Mouse (Mus musculus) liver, adult (tissue): ENCODE data around the gene Chrm3.

Experiments used
- GATA4 ChIP-seq: IDR thresholded peaks from 2 replicates; pipeline ENCODE4 v1.6.1; 2014; ENCODE audit warnings: mild to moderate bottlenecking, low read length; ENCODE audit not compliant: insufficient replicate concordance

The Chrm3 gene

GRCm38 (mm10) chr13:10360777-10361176, at the start of gene Chrm3:
Gene Chrm3 (minus strand): TSS chr13:10360847.
- no peak for TF ChIP-seq GATA4

- no peak for TF ChIP-seq GATA4
Observed at GRCm38 (mm10) chr13:10394364-10394763, 33.7 kb upstream of the Chrm3 start.

DNA sequence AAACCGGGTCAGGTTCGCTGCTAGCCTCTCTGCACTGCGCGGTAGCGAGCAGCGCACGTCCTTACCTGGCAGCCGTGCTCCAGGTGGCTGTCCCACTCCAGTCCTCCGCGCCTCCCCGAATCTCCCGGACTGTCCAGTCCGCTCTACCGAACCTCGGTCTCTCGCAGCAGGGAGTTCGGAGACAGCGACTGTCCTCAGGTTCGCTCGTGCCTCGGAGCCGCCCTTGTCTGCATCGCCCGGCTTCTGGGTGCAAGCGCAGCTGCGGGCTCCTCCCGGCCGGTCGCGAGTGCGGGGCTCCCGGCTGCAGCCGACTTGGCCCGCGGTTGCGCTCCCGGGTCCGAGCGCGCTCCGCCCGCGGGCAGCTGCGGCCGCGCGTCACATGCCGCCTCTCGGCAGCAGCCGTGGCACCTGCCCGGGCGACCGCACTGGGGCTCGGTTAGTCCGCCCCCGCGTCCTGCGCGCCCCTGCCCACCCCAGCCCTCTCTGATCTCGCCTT, 400 bp downstream of the Chrm3 start:
- no peak for TF ChIP-seq GATA4

DNA sequence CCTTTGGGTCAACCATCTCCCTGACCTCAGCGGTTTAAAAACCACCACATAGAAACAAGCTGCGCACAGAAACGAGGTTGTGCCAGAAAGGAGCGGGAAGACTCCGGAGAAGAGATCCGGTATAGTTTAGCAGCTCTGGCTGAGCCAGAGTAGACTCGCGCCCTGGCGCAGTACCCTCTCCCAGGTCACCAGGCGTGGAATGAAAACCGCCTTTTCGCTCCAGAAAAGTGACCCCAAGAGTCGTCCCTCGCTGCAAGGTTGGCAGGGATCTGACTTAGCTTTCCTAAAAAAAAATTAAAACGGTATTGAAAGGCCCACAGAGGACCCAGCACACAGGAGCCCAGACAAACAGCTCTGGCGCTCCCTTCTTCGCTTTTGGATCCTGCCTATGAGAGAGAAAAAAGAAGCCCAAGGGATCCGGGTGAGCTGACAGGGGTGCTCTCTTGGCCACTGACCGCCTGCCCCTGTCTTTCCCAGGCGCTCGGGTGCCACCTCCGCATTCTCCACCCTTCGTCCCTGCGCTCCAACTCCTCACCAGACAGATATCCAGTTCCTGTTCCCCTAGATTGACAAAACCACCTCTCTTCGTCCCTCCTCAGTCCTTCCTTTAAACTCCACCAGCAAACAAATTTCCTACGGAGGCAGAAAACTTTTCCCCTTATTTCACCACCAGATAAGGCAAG, 990 bp downstream of the Chrm3 start:
- no peak for TF ChIP-seq GATA4

- TF ChIP-seq GATA4, result no peak
Observed at GRCm38 (mm10) chr13:10355796-10356195, 4.9 kb downstream of the Chrm3 start.

GRCm38 (mm10) chr13:10354885-10355575, 5.6 kb downstream of the Chrm3 start:
- TF ChIP-seq GATA4, result no peak

DNA sequence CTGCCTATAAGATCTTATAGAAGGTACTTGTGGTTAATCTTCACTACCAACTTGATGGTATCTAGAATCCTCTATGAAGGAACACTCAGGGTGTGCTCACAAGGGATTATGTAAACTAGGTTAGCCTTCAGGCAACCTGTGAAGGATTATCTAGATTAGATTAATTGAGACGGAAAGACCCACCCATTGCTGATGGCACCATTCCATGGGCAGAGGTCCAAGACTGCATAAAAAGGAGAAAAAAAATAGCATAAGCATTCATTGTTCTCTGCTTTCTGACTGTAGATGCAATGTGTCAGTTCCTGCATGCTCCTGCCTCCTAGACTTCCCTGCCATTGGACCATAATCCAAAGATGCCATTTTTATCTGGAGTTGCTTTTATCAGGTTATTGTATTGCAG, 8.5 kb downstream of the Chrm3 start:
- no peak for TF ChIP-seq GATA4

DNA sequence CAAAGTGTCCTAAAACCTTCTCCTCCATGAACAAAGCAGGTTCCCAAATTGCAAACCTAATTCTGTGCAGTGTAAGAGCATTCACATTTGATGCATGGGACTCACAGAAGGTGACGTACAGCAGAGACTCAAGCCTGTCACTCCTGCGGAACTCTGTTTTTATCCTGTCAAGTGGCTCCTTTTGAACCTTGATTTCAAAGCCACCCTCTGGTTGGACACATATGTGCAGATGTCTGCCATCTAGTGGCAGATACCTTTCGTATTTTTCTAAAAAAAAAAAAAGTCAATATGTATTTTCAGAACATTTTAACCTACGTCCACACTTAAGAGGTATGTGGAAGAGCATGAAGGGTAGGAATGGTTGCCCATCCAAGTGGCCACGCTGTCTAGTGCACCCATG, 16.3 kb downstream of the Chrm3 start:
- no peak for TF ChIP-seq GATA4

GRCm38 (mm10) chr13:10335558-10335957, 25.1 kb downstream of the Chrm3 start:
- no peak for TF ChIP-seq GATA4

DNA sequence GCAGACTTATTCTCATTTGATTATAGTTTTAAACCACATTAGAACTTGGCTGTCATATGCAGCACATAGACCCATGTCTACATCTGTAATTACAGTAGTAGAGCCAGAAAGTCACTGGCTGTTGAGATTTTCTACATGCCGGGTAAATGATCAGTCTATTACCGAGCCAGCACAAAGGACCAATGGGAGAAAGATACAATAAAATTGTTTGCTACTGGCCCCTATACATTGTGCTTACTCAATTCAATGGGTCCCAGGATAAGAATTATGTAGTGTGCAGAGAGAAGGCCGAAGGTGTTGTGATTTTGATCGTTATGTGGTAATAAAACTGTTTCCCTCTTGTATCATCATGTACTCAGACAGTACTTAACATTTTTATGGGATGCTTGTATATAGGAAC, 27.9 kb downstream of the Chrm3 start:
- no peak for TF ChIP-seq GATA4

GRCm38 (mm10) chr13:10309811-10310210, 50.8 kb downstream of the Chrm3 start:
- no peak for TF ChIP-seq GATA4

- TF ChIP-seq GATA4, result no peak
Observed at GRCm38 (mm10) chr13:10295160-10295559, 65.5 kb downstream of the Chrm3 start.

- no peak for TF ChIP-seq GATA4
Observed at GRCm38 (mm10) chr13:10284331-10284730, 76.3 kb downstream of the Chrm3 start.

- no peak for TF ChIP-seq GATA4
Observed at GRCm38 (mm10) chr13:10274907-10275306, 85.7 kb downstream of the Chrm3 start.

DNA sequence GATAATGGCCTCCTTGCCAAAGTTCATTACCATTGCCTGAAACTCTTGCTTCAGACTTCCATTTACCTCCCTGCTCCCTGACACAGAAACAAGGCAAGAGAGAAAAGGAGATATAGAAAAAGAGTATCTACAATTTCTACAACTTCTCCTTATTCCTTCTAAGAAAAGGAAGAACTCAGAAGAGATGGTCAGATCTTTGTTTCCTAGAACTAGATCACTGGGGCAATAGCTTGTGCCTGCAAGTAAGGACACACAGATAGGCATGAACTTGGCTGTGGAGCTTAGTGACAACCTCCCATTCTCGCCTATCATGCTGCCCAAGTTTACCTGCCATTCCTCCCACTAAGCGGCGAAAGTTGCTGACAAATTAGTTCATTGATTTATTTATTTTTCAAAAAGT, 96.9 kb downstream of the Chrm3 start:
- no peak for TF ChIP-seq GATA4

GRCm38 (mm10) chr13:10253049-10253448, 107.6 kb downstream of the Chrm3 start:
- no peak for TF ChIP-seq GATA4

DNA sequence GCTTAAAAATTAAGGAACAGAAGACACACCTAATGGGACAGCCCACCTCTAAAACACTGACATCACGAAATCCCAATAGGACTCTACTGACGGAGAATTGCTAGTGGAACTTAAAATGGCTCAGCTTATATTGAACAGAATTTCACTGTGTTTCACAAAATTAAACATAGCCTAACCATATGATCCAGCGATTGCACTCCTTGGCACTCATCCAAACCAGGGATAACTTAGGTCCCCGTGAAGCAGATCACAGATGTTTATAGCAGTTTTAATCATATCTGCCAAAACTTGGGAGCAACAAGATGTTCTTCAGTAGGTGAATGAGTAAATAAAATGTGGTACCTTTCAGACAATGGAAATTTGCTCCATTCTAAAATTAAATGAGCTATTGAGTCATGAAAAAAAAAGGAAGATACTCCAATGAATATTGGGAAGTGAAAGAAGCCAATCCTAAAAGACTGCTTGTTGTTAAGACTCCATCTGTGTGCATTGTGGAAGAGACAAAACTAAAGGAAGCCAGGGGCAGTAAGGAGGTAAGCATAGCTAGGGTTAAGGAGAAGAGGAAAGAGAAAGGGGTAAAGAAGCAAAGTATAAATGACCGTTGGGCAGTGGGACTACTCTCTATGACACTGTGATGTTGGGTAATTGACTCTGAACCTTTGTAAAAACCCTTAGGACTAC, 109.0 kb downstream of the Chrm3 start:
- no peak for TF ChIP-seq GATA4
